Mouse (Mus musculus) frontal cortex, postnatal 25 days (tissue): ENCODE data around the gene Klhl22.

Experiments used
- DNase-seq, 2 experiments: peaks; one replicate each; pipeline ENCODE4 v3.0.0; 2022; ENCODE audit warnings: low spot score in 2 of 2

Gene Klhl22

DNA sequence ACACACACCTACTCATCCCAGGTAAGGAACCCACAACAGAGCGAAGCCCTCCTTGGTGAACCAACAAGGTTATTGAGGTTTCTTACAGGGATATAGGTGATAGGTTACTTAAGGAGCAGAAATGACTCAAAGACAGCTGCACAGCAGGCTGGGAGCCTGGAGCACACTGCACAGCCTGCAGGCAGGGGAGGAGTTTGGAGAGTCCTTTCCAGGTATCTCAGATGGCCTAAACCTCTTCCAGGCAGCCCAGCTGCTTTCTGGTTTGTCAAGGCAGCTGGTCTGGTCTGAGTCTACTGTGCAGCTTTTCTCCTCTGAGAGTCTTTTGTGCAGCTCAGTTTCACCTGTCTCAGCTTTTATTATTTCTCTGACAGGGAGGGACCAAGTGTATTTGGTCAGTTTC, 1.7 kb upstream of the Klhl22 start:
- DNase-seq, result no peak

DNA sequence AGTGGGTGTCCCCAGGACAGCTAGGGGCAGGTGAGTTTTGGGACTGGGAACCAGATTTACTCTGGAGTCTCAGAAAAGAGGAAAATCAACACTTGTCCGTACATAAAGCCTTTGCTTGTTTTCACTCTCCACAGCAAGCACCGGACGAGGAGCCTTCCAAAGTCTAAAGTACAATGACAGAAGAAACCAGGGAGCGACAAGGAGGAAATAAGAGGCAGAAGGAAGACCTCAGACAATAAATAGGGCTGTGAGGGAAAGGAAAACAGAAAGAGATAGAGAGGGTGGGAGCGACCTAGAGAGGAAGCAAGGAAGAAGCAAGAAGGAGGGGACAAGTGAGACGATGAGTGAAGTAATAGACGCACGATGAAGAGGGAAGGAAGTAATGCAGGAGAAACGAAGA, 516 bp upstream of the Klhl22 start:
- no peak for DNase-seq

DNA sequence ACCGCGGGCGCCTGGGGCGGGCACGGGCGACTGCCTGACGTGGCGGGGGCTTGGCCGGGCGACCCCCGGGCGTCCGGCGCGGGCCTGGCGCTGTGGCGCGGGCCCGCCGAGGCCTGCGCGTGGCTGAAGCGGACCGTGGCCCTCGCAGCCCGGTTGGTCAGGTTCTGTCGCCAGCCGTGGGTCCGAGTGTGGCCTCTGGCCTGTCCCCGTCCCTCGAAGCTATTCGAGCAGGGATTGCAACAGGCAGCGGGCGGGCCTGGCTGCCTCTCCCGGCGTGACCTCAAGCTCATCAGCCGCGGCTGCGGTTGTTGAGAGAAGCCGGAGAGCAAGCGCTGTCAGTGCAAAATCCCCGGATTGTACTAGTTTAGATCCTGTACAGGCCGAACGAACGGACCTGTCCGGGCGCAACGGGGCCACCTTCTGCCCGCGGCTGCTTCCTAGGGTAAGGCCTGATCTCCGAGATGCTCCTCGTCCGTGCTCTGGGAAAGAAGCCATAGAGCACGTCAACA, 449 bp downstream of the Klhl22 start:
- DNase-seq, result peak; percentile 26 to 37

DNA sequence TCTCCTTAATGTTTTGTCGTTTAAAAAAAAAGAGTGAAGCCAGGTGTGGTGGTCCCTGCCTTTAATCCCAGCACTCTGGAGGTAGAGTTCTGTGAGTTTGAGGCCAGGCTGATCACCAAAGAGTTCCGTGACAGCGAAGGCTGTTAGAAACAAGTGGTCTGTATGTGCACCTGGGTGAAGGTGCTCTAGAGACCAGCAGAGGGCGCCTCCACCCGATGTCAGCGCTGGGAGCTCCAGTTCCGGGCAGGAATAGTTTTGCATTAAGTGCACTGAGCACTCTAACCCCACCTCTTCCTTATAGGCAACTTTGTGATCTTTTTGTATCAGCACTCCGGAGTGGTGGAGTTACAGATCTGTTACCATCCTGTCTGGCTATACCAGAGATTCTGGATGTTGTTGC, 1.2 kb downstream of the Klhl22 start:
- no peak for DNase-seq

DNA sequence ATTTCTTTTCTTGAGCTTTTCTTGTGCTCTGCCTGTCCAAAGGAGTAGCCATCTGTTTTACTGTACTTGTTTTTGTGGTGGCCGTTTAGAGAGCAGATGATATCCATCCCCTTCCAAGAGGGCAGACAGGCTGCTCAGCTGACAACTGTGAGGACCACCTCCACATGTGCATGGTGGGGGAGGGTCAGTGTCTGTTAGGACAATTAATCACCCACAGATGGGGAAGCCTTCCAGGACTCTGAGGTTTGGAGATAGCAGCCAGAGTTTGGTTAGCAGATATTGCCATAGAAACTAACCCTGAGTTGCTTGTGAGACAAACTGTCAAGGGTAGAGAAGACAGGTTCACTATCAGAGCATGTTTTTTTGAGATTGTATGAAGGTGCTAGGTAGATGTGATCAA, 1.7 kb downstream of the Klhl22 start:
- no peak for DNase-seq

DNA sequence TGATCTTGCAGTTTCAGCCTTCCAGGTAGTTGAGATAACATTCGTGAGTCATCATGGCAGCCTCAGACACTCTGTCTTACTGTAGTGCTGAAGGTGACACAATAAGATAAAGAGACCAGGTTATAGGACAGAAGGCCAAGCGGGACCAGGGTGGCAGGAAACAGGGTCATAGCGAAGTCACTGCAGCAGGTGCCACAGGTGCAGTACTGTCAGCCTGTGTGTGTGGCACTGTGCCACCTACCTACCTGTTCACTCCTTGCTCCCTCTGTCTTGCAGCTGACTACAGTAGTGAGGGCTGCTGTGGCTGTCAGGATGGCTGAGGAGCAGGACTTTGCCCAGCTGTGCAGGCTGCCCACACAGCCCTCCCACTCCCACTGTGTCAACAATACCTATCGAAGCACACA, 4.7 kb downstream of the Klhl22 start:
- DNase-seq, result no peak

DNA sequence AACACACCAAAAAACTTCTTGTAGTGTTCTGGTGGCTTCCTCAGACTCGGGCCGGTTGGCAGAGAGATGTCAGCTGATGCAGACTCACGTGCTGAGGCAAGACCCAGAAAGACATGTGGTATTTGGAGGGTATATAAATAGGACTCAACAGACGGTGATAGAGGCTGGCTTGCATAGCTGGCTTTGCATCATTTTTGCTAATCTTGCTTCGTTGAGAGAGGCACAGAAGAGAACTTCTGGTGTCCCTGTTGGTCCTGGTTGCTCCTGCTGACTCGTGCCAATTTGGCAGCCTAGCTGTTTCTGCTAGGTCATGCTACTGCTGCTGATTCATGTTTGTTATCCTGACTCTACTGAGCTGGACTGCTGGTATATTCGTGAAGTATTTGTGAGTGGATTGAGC, 9.4 kb downstream of the Klhl22 start:
- DNase-seq, result no peak

DNA sequence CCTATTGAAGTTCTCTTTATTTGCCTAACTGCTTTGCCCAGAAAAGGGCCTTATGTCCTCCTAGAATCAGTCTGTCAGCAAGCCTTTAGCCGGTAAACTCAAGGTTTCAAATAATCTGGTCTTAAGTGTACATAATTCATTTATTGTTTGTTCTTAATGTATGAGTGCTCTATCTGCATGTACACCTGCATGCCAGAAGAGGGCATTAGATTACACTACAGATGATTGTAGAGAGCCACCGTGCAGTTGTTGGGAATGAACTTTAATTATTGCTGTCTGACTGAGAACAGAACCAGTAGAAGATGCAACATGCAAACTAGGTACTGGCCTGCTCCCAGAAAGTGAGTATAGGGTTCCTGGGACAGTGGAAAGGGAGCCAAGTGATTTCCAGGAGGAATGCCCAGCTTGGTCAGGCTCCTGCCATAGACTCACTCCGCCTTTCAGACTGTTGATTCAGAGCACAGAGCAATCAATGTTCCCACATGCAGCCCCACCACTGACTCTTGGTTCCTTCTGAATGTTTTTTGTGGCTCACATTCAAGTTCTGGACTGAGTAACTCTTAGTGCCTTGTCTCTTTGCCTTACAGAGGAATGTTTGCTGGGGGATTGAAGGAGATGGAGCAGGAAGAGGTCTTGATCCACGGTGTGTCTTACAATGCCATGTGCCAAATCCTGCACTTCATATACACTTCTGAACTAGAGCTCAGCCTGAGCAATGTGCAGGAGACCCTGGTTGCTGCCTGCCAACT, 11.9 kb downstream of the Klhl22 start:
- DNase-seq, result no peak

DNA sequence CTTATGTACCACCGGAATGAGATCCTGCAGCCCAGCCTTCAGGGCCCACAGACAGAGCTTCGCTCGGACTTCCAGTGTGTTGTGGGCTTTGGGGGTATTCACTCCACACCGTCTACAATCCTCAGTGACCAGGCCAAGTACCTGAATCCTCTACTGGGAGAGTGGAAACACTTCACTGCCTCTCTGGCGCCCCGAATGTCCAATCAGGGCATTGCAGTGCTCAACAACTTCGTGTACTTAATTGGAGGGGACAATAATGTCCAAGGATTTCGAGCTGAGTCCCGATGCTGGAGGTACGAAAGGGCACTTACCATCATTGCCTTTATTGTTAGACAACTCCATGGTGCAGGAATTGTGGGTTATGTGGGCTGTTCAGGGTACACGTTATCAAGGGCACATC, 17.4 kb downstream of the Klhl22 start:
- no peak for DNase-seq

DNA sequence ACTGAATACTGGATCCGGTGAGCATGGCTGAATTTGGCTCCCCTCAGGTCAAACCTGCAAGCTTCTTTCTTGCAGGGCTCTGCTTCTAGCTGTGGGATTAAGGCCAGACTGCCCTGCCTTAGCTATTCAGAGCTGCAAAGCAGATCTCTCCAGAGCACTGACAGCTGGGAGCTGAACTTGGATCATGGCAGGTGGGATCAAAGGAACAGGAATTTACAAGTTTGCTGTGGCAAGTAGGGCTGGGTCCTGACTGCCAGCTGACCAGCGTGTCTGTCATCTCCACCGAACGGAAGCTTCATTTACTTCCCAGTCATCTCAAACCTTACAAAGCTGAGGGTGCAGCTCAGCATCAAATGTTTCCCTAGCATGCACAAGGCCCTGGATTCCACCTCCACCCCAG, 18.8 kb downstream of the Klhl22 start:
- no peak for DNase-seq

DNA sequence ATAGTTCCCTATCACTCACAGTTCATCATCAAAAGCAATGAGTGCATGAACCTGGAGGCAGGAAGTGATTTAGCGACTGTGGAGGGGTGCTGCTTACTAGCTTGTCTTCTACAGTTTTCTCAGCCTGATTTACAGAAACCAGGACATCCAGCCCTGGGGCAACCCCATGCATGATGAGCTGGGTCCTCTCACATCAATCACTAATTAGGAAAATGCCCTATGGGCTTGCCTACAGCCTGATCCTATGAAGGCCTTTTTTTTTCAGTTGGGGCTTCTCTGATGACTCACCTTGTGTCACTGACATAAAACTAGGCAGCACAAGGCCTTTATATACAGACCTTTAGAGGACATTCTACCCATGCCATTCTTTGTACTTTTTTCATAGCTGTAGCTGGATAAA, 20.3 kb downstream of the Klhl22 start:
- DNase-seq, result no peak

DNA sequence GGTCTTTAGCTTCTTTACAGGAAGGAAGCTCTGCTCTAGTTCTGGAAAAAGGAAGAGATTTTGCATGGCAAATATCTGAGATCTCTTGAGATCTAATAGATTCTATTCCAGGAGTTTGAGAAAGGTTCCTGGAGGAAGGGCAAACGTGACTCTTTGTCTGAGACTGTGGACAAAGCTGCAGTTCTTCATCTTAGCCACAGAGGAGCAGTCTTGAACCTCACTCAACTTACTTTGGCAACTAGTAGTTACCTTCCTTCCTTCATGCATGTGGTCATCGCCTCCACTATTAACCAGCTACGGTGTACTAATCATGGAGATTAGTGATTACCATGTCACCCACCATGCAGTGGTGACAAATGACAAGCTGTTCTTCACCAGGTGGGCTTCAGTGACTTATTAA, 25.9 kb downstream of the Klhl22 start:
- DNase-seq, result no peak

DNA sequence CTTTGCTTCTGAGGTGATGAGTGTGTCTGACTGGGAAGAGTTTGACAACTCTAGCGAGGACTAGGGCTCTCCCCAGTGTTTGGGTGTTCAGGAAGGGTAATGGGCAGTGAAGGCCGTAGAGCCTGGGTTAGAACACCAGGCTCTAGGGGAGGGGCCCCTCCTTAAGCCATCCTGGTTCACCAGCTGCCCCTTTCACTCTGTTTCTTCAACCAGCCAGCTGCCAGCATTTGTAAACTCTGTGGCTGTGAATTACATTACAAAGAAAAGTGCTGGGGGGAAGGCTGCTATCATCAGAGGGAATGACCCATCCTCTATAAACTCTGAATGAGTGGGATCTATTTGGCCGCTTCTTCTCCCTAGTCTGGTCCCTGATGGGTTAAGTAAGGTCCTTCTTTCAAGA, 33.3 kb downstream of the Klhl22 start:
- no peak for DNase-seq

DNA sequence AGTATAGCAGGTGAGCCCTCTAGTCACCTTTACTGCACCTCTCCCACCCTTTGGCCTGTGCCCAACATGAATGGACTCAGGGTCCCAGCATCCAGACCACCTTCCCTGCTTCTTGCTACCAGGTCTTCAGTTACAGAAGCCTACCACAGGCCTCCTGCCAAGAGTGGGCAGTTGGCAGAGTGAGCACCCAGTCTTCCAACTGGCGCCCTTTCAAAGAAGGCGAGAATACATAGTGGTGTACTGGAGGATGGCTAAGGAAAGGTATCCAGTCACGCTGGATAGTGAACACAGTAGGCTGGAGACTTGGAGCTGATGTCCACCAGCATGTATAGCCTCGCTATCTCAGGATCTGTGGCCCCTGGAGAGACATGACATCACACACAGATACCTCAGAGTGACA, 34.6 kb downstream of the Klhl22 start:
- DNase-seq, result no peak

DNA sequence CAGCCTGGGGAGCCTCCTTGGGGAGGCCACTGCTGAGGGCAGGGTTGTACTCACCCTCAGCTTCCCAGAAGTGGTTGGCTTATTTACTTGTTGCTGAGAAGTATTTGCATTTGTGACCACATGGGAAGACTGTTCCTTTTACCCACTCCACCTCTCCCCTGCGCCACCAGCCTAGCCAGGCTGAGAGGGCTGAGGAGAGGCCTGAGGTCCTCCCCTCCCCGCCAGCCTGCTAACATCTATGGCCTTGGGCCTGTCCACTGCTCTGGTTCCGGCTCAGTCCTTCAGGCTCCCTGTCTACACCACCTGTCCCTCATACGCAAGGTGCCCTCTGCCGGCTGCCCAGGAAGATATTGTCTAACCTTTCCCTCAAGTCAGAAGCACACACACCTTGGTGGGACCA, 36.2 kb downstream of the Klhl22 start:
- no peak for DNase-seq

DNA sequence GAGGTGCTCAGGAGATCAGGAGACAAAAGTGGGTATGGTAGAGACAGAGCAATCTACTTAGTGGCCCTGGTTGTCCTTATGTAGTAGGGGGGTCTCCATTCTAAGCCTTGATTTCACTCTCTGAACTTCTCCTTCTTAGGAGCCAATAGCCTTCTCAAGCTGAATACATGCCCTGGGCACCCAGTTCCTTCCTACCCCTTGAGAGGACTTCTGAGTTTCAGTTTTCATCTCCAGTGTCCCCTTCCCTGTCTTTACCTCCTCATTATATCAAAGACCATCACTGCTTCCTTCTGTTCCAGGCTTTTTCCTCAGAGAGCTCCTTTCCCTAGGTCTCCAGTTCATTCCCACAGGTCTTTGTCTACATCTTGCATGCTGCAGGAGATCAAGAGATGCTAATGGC, 37.1 kb downstream of the Klhl22 start:
- no peak for DNase-seq

DNA sequence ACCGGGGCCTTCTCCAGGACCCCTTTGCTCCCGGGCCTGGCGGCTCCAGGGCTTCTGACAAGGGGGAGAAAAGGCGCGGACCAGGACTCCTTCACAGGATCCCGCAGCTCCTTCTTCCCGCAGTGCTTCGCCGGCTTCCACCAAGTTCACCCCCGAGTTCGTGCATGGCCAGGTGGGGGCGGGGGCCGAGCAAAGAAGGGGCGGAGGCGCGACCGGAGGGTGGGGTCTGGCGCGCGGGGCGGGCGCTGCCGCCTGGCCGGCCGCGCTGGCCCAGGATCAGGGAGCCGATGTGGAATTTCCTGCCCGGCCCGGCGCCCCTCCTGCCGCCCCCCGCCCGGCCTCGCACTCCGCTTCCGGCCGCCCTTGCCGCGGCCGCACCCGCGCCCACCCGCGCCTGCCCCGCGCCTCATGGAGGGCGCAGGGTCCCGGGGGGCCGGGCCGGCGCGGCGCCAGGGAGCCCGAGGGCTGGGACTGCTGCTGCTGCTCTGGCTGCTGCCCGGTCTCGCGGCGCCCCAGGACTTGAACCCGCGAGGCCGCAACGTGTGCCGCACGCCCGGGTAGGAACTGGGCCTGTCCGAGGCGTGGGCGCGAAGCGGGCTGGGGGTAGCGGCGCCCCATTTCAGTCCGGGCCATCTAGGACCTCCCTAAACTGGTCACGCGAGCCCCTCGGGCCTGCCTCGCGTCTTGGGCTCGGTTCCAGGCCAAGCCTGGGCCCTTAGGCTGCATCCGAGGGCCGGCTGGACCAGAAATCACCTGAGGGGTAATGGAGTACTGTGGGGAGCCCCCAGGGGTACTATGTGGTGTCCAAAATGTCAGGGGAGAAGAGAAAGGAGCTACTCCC, 37.8 kb downstream of the Klhl22 start, which contains the start of gene Scarf2:
TSS of gene Scarf2 (plus strand) at position 312 of the 841 bp plus-strand sequence.
- no peak for DNase-seq

DNA sequence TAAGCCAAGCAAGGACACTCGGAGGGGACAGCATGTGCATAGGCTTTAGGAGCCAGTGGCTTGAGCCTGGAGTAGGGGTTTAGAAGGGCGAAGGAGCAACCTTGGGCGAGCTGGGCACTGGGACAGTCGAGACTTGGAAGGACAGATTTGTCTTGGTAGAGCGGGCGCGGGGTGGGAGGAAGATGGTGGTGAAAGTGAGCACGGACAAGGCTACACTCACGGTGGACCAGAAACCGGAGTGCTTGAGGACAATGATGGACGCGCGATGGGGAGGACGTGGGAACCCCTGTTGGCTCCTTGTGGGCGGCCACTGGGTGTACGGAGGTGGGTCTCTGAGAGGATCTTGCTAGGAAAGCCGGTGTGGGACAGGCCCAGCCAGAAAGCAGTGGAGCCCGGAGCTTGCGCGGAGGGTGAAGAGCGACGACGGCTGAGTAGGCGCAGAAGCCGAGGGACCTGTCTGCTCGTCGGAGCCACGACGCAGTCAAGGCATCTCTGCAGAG, 38.4 kb downstream of the Klhl22 start:
- no peak for DNase-seq

DNA sequence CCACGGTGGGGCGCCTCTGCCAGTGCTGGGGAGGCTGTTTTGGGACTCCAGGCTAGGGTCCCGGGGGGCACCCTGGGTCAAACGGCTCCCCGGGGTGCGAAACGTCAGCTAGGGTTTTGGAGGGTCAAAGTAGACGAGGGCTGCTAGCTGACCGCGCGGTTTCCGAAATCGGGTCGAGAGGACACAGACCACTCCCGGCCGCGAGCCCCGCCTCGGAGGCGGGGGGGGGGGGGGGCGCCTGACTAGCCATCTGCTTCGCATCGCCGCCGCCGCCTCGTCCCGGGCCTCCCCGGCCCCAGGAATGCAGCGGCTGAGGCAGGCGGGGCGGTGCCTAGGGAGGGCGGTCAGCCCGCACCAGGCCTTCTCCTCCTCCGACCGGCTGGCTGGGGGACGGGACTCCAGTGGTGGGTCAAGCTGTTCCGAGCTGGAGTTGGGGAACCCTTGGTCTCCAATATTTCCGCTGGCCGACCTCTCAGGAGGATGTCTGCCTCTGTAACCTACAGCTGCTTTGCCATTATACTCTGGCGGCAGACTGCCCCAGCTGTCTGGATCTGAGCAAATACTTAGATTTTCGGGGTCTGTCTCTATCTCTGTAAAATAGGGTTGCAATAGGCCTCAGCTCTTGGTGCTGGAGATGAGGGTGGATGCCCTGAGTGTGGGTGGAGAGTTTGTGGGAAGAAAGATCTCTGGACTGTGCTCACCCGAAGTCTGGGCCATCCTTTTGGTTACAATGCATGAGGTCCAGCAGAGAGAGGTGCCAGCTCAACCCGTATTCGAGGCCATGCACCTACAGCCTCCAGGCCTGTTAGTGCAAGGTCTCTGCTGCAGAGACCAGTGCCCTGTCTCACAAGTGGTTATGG, 39.1 kb downstream of the Klhl22 start:
- no peak for DNase-seq

DNA sequence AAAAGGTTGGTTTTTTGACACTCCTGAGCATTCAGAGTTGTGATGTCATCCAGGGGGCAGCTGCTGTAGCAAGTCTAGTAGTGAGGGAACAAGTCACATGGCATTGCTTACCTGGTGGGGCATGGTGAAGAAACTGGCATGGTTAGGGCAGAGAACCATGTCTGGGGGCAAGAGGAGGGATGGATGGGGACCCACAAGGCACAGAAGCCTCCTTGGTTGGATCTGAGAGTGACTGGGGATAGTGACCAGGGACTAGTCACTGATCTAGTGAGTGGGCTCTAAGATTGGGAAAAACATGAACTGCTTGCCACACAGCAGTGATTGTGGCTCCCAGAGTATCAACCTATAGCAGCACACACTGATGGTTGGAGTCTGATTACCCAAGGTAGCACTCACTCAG, 40.2 kb downstream of the Klhl22 start:
- no peak for DNase-seq

DNA sequence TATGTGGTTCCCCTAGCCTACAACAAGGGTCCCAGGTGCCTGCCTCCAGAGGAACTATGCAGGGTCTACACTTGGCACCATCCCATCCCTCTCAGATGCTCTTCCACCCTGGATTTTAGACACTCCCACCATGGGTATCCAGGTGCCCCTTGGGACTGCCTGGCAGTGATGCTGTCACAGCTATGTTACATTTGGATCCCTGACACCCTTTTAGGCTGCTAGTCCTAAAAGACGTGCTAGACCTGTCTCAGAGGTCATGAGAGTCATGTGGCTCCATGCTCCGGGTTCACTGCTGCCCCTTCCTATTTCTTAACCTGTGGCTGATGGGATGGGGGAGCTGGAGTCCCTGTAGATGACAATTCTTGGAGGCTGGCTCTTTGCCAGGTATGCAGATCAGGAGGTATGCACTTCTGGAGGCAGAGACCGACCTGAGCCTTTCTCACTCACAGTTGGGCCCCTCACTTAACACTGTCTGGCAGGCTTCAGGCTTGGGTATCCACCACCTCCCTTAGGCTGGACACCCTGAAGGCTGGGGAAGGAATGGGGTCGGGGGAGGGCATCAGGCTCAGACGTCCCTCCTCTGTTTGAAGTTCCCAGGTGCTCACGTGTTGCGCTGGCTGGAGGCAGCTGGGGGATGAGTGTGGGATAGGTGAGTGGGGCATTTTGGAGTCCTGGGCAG, 42.5 kb downstream of the Klhl22 start:
- no peak for DNase-seq
